Mouse (Mus musculus) myocyte (in vitro differentiated cells): ENCODE data around the gene Il17rd. TPM values are rescaled to one million over a fixed set of nuclear protein-coding genes. Genes with fewer than 3 reads are reported as not detected.

Source experiments
- H3K27me3 ChIP-seq: one replicate; pipeline ENCODE4 v1.6.1; 2011; ENCODE audit not compliant: control insufficient read depth, insufficient read depth, insufficient read length
- H3K36me3 ChIP-seq: one replicate; pipeline ENCODE4 v1.6.1; 2011; ENCODE audit not compliant: control insufficient read depth, insufficient read depth
- H3K4me2 ChIP-seq: one replicate; pipeline ENCODE4 v1.6.1; 2011; ENCODE audit warnings: low read depth, control low read depth
- H3K4me3 ChIP-seq: one replicate; pipeline ENCODE4 v1.5.1; 2011; ENCODE audit warnings: mild to moderate bottlenecking, control low read depth, moderate library complexity
- H3K79me2 ChIP-seq: one replicate; pipeline ENCODE4 v1.6.1; 2011; ENCODE audit not compliant: control insufficient read depth, insufficient read depth
- H3ac ChIP-seq: one replicate; pipeline ENCODE4 v1.6.1; 2011; ENCODE audit not compliant: control insufficient read depth, insufficient read length
- CEBPB ChIP-seq: IDR thresholded peaks from 2 replicates; pipeline ENCODE4 v1.6.1; 2011; ENCODE audit warnings: mild to moderate bottlenecking, moderate library complexity; ENCODE audit not compliant: poor library complexity, insufficient read depth, severe bottlenecking
- E2F4 ChIP-seq: IDR thresholded peaks from one replicate; pipeline ENCODE4 v1.6.1; 2011; ENCODE audit warnings: mild to moderate bottlenecking, control low read depth, moderate library complexity; ENCODE audit not compliant: insufficient read depth
- MAX ChIP-seq: IDR thresholded peaks from one replicate; pipeline ENCODE4 v1.6.1; 2011; ENCODE audit warnings: low read depth, mild to moderate bottlenecking, control low read depth
- MYOD1 ChIP-seq, 3 experiments: IDR thresholded peaks; one replicate each; pipeline ENCODE4 v1.6.1; 2011; ENCODE audit warnings: control low read depth in 2 of 3, low read depth in 2 of 3, mild to moderate bottlenecking in 2 of 3, moderate library complexity in 1 of 3; ENCODE audit not compliant: insufficient read length in 2 of 3, control insufficient read depth in 1 of 3
- MYOG ChIP-seq, 3 experiments: IDR thresholded peaks; one replicate each; pipeline ENCODE4 v1.6.1; 2011; ENCODE audit warnings: control low read depth in 2 of 3, low read depth in 2 of 3, mild to moderate bottlenecking in 2 of 3; ENCODE audit not compliant: insufficient read length in 2 of 3, control insufficient read depth in 1 of 3, insufficient read depth in 1 of 3
- POLR2A ChIP-seq: IDR thresholded peaks from one replicate; pipeline ENCODE4 v1.6.1; 2011; ENCODE audit warnings: low read depth, mild to moderate bottlenecking, control low read depth, moderate library complexity; ENCODE audit not compliant: insufficient read length
- POLR2AphosphoS2 ChIP-seq: IDR thresholded peaks from one replicate; pipeline ENCODE4 v1.6.1; 2011; ENCODE audit warnings: low read depth, control low read depth; ENCODE audit not compliant: insufficient read length
- REST ChIP-seq: IDR thresholded peaks from one replicate; pipeline ENCODE4 v1.6.1; 2011; ENCODE audit warnings: mild to moderate bottlenecking, control low read depth, moderate library complexity; ENCODE audit not compliant: insufficient read depth, insufficient read length
- SRF ChIP-seq: IDR thresholded peaks from one replicate; pipeline ENCODE4 v1.6.1; 2011; ENCODE audit warnings: low read depth; ENCODE audit not compliant: control insufficient read depth, insufficient read length
- TCF12 ChIP-seq: IDR thresholded peaks from one replicate; pipeline ENCODE4 v1.6.1; 2011; ENCODE audit warnings: mild to moderate bottlenecking, control low read depth; ENCODE audit not compliant: poor library complexity, insufficient read depth, severe bottlenecking
- TCF3 ChIP-seq: IDR thresholded peaks from one replicate; pipeline ENCODE4 v1.6.1; 2011; ENCODE audit warnings: low read depth, control low read depth; ENCODE audit not compliant: insufficient read length
- USF1 ChIP-seq: IDR thresholded peaks from one replicate; pipeline ENCODE4 v1.6.1; 2011; ENCODE audit warnings: low read depth, mild to moderate bottlenecking, control low read depth, moderate library complexity
- polyA plus RNA-seq: library from polyadenylated mRNA; unstranded; fragments of >200 nt; fragmentation: generic; extraction: Trizol; gene quantifications from one replicate; pipeline ENCODE4 v1.2.1, GENCODE M21; 2012; ENCODE audit warnings: missing spikeins

The Il17rd gene
- polyA plus RNA-seq, 1 experiment = 1.9 TPM

DNA sequence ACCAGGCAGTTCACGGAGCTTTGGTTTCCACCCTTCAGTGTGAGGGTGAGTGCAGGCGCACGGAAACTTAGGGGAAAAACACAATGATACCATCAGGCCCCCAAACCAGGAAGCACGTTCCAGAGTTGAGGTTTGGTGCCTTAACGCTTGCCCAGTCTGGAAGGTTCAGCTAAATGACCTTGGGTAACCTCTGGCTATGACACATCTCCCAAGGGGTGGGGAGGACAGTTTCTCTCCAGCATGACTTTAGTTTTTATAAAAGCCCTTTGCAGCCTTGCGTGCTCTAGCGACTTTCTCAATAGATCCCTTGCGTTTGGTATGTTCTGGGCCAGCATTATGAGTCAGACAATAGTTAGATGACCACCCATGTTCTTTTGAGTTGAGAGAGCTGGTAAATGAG lies 84.8 kb downstream of the Il17rd start:
- H3K4me3 ChIP-seq = no peak overlapping the region

DNA sequence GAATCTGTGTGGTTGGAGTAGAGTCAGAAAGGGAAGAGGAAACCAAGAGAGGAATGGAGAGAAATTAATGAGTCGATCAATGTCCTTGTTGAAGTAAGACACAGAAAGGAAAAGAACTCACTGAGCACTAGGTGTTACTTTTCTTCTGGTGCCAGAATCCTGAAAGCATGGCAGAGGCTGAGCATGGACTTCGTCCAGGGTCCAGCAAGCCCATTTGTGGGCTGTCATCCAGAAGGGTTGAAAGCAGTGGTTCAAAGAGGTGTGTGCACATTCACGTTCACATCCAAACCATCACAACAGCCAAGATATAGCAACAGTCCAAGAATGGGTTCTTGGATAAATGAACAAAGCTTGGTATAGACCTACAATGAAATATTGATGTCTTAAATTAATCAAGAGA lies 91.3 kb downstream of the Il17rd start:
- H3K36me3 ChIP-seq = no peaks in the 10 kb centered on the region
- no peaks in the 10 kb centered on the region for H3K79me2 ChIP-seq
- TF ChIP-seq REST (no peak), POLR2AphosphoS2 (no peak), SRF (no peak), MYOG (IDR thresholded peaks at IDR 0.05; ENCODE audit: control insufficient read depth in 1 of 3, insufficient read depth in 1 of 3, insufficient read length in 2 of 3, low read depth in 2 of 3) (no peak), USF1 (no peak), TCF3 (no peak), E2F4 (no peak), POLR2A (no peak), CEBPB (no peak), MAX (no peak), MYOD1 (IDR thresholded peaks at IDR 0.05; ENCODE audit: control insufficient read depth in 1 of 3, insufficient read length in 2 of 3, low read depth in 2 of 3) (no peak), TCF12 (no peak)
- no peaks in the 10 kb centered on the region for H3K27me3 ChIP-seq
- no peak overlapping the region for H3K4me3 ChIP-seq
- no peak overlapping the region for H3ac ChIP-seq
- no peak overlapping the region for H3K4me2 ChIP-seq

More for the DNA sequence above, 84.8 kb downstream of the Il17rd start:
- Histone ChIP-seq H3K4me2 (peak overlapping the region; percentile 64), H3ac (no peak overlapping the region), H3K79me2 (no peaks in the 10 kb centered on the region), H3K36me3 (no peaks in the 10 kb centered on the region), H3K27me3 (no peaks in the 10 kb centered on the region)
- TF ChIP-seq TCF3 (no peak), E2F4 (no peak), USF1 (no peak), MAX (no peak)

- H3K4me3 ChIP-seq = no peak overlapping the region
- H3K4me2 ChIP-seq = no peak overlapping the region
- TF ChIP-seq CEBPB (no peak), POLR2AphosphoS2 (no peak), E2F4 (no peak), USF1 (no peak), TCF12 (no peak), REST (no peak), POLR2A (no peak), MAX (no peak), MYOD1 (IDR thresholded peaks at IDR 0.05; ENCODE audit: control insufficient read depth in 1 of 3, insufficient read length in 2 of 3, low read depth in 2 of 3) (no peak), TCF3 (no peak), SRF (no peak), MYOG (IDR thresholded peaks at IDR 0.05; ENCODE audit: control insufficient read depth in 1 of 3, insufficient read depth in 1 of 3, insufficient read length in 2 of 3, low read depth in 2 of 3) (no peak)
- no peaks in the 10 kb centered on the region for H3K36me3 ChIP-seq
- H3K27me3 ChIP-seq = no peaks in the 10 kb centered on the region
- no peak overlapping the region for H3ac ChIP-seq
- no peaks in the 10 kb centered on the region for H3K79me2 ChIP-seq
Observed at GRCm38 (mm10) chr14:27130676-27131075, 91.9 kb downstream of the Il17rd start.

GRCm38 (mm10) chr14:27131521-27131920 lies 92.8 kb downstream of the Il17rd start:
- Histone ChIP-seq H3K36me3 (no peaks in the 10 kb centered on the region), H3K27me3 (no peaks in the 10 kb centered on the region)
- no peak for TF ChIP-seq MAX
- TF ChIP-seq MYOG (IDR thresholded peaks at IDR 0.05; ENCODE audit: control insufficient read depth in 1 of 3, insufficient read depth in 1 of 3, insufficient read length in 2 of 3, low read depth in 2 of 3) = peak in 1 of 3 experiments; percentile 60
- no peak for TF ChIP-seq E2F4
- no peak for TF ChIP-seq POLR2A
- no peak for TF ChIP-seq USF1
- TF ChIP-seq MYOD1 (IDR thresholded peaks at IDR 0.05; ENCODE audit: control insufficient read depth in 1 of 3, insufficient read length in 2 of 3, low read depth in 2 of 3) = peak in 1 of 3 experiments; percentile 67
- TF ChIP-seq CEBPB = no peak
- TF ChIP-seq TCF12 = peak; percentile 24

DNA sequence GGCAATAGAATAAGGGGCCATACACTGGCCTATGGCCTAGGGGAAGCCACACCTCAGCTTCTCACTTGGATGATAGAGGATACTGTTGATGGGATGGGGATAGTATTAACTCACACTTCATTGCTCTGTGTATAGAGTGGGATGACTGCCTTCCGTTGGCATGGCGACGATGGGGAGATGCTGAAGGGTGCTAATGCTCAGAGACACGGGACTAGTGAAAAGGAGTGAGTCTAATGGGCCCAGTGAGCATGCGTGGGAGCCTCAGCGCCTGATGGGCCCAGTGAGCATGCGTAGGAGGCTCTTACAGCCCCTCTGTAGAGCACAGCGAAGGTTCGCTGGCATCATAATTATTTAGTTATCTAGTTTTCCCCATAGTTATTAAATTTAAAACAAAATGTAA lies 100.2 kb downstream of the Il17rd start:
- no peak overlapping the region for H3K4me2 ChIP-seq
- no peak overlapping the region for H3ac ChIP-seq
- H3K4me3 ChIP-seq = no peak overlapping the region
- no peaks in the 10 kb centered on the region for H3K79me2 ChIP-seq
- H3K27me3 ChIP-seq = no peaks in the 10 kb centered on the region
- H3K36me3 ChIP-seq = no peaks in the 10 kb centered on the region
- no peak for TF ChIP-seq MYOD1 (IDR thresholded peaks at IDR 0.05; ENCODE audit: control insufficient read depth in 1 of 3, insufficient read length in 2 of 3, low read depth in 2 of 3)

More at GRCm38 (mm10) chr14:27131521-27131920, 92.8 kb downstream of the Il17rd start:
- Histone ChIP-seq H3K4me2 (peak overlapping the region; percentile 40), H3K79me2 (no peaks in the 10 kb centered on the region), H3K4me3 (no peak overlapping the region), H3ac (no peak overlapping the region)
